Mouse (Mus musculus): Measurements from ENCODE around the gene Ddit4.

Ddit4 gene

DNA sequence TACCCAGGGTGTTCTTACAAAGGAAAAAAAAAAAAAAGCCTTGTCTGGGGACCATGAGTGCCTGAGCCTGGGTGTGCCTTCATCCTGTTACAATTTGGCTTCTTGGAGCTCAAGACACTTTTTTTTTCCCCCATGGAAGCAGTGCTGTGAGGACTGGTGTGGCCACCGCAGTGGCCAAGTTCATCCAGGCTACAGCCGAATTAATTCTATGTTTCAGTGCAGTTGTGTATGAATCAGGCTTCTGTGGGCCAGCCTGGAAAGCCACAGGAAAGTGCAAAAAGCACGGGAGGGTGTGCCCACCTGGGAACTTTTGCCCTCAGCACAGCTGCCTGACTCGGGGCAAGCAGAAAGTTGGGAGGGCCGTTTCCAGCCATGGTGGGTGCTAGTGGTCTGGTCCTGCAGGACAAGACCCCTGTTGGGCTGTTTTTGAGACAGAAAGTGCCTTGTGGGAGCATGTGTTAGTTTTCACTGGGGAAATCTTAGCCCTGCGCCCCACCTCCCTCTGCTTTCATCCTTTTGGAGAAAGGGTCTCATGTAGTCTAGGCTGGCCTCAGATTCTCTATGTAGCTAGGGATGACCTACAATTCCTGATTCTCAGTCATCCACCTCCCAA, 18.9 kb upstream of the Ddit4 start:
- no peak for DNase-seq

- DNase-seq: peak; percentile 94
These were observed 18.3 kb upstream of the Ddit4 start for GRCm38 (mm10) chr10:59969821-59970449.

DNA sequence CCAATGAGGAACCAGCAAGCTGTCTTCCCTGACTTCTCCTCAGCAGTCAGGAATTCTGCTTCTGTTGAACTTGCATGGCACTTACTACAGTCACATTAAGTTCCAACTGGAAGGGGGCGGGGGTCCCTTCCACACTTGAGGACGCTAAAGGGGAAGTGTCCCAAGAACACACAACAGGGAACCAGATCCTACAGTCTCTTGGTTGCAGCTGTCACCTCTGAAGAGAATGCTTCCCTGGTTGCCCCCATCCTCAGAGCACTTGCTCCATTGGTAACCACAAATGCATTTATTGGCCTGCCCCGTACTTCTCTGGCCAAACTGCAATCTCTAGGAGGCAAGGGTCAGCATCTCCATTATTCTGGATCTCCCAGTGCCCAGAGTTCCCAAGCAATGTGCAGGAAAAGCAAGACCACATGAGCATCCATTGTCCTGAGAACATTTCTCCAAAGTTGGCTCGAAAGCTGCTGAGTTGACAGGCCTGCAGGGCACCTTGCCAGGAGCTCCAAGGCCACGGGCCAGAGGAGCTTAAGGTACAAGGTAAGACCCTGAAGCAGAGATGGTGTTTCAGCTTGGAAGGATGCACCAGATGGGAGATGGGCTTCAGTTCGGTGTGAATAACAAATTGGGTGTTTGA, 15.8 kb upstream of the Ddit4 start:
- peak; percentile 47 for DNase-seq

GRCm38 (mm10) chr10:59966743-59967142, 15.1 kb upstream of the Ddit4 start:
- no peak for DNase-seq

DNA sequence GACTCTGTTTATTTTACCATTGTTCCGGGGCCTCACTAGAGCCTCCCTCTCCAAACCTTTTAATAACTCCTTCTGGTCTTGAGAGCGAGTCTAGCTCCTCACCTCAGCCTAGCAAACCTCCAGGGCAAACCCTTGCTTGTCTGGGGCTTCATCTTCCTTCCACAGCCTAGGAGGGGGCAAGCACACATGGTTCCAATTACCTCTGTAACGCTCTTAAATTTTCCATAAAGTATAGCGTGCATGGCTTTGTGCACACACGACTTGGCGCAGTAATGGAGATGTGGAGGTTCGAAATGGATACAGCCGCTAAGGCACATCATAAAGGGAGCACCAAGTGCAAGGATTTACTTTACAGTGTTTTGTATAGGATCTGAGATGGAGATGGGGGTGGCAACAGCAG, 14.2 kb upstream of the Ddit4 start:
- no peak for DNase-seq

DNA sequence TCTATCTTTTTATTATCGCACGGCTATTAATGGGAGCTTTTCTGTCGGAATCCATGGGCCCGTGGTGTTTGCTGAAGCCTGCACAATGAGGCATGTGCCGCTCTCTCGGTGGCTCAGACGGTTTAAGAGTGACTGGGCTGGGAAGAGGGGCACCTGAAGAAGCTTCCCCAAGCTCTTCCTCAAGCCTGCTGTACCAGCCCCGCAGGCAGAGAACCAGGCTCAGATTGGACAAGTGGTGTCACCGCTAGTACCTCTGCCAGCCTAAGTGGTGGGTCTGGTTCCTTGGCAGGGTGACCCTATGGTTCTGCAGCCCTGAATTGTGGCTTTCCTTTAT, 13.7 kb upstream of the Ddit4 start:
- no peak for DNase-seq

DNA sequence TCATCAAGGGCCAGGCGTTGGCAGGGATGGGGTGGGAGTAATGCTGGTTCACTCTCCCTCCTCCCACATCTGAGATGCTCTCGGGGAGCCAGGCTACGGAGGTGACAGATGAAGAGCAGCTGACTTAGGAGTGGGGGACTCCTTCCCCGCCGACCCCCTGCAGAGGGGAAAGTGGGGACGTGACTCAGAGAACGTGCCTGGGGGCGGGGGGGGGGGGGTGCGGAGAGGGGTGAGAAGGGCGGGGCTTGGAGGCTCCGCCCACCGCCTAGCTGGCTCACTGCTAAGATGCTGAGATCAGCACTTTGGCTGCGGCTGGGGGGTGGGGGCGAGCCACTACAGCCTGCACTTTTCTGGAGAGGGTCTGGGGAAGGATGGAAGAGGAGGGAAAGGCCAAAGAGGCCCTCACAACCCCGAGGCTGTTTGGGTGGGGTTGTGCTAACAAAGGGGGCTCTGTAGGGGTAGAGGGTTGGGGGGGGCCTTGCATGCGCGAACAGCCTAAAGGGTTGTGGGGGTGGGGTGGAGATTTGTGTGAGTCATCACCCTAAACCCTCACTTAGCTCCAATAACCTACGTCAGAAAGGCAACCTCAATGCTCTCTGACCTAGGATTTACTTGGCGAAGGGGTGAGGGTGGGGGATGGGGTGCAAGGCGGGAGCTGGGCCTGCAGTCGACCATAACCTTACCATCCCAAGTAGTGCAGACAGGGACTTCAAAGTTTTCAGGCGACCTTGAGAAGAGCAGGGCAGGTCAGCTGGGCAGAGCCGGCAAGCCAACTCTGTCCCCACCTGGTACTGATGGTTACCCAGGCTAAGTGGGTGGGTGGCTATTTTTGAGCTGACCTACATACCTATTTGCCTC, 13.1 kb upstream of the Ddit4 start:
- peak; percentile 13 for DNase-seq

GRCm38 (mm10) chr10:59963609-59964008, 12.0 kb upstream of the Ddit4 start:
- DNase-seq: no peak

DNA sequence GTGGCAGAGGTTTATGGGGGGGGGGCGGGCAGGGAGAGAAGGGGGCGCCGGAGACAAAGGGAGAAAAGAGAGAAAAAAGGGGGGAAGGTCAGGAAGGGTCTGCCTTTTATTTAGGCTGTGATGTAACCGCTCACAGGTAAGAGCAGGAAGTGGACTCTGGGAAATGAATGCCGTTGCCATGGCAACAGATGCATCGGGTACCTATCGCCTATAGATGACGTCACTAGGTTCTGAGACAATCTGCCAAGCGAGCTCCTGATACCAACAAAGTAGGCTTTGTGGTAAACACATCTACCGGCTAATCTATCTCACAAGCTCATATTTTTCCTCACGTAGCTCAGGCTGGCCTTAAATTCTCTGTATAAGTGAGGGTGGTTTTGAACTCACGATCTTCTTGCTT, 7.9 kb upstream of the Ddit4 start:
- no peak for DNase-seq

DNA sequence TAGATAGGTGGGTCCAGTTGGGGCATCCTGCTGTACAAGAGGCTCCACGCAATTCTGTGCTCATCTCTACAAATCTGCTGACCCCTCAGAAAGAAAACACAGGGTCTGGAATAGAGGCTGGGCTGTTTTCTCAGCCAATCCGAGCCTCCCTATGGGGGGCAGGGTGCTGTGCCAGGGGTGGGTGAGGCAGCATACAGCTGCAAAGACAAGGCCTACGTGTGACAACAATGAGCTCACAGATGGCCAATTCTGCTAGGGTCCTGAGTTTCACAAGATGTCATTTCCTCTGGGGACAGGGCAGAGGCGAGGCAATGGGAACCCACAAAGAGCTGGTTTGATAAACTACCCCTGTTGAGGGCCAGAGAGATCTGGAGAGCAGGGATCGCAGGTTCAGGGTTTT, 6.8 kb upstream of the Ddit4 start:
- DNase-seq: no peak

GRCm38 (mm10) chr10:59957171-59958149, 5.8 kb upstream of the Ddit4 start:
- peak; percentile 27 for DNase-seq

DNA sequence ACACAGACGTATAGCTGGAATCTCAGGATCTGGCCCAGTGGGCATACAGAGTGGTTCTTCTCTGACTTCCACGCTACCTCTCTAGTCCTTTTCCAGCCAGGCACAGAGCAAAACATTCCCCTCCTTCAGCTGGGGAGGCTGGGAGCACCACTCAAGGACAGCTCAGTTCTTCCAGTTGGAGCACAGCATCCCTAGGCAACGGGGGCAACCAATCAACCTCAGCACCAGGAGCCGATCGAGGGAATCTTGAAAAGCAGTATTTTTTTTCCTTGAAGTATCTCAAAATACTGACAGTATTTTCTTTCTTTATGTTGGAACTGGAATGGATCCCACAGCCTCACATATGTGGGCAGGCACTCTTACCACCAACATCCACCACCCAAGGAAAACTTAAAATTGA, 5.0 kb upstream of the Ddit4 start:
- no peak for DNase-seq

DNA sequence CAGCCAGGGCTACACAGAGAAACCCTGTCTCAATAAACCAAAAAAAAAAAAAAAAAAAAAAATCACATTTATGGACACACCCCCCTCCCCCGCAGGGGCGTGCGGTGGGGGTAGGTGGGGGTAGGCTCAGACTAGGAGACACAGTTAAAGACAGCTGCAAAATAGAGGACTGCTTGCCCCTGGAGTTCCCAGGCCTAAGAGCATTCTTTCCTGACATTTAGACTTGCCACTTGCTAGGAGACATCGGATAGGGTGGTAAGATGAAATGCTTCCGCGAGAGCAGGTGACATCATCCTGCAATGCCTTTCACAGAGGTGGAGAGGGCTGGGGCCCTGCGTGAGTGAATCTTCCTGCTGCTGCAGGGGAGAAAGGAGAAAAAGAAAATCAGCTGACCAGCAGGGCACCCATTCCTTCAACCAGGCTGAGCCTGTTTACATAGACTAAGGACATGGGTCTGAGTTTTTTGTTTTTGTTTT, 2.0 kb upstream of the Ddit4 start:
- no peak for DNase-seq

- peak; percentile 43 for DNase-seq
These were observed 1.3 kb upstream of the Ddit4 start for GRCm38 (mm10) chr10:59952781-59953563.

GRCm38 (mm10) chr10:59952152-59952780, 632 bp upstream of the Ddit4 start:
- DNase-seq: no peak

GRCm38 (mm10) chr10:59950716-59951191, 880 bp downstream of the Ddit4 start:
- DNase-seq: peak; percentile 91

DNA sequence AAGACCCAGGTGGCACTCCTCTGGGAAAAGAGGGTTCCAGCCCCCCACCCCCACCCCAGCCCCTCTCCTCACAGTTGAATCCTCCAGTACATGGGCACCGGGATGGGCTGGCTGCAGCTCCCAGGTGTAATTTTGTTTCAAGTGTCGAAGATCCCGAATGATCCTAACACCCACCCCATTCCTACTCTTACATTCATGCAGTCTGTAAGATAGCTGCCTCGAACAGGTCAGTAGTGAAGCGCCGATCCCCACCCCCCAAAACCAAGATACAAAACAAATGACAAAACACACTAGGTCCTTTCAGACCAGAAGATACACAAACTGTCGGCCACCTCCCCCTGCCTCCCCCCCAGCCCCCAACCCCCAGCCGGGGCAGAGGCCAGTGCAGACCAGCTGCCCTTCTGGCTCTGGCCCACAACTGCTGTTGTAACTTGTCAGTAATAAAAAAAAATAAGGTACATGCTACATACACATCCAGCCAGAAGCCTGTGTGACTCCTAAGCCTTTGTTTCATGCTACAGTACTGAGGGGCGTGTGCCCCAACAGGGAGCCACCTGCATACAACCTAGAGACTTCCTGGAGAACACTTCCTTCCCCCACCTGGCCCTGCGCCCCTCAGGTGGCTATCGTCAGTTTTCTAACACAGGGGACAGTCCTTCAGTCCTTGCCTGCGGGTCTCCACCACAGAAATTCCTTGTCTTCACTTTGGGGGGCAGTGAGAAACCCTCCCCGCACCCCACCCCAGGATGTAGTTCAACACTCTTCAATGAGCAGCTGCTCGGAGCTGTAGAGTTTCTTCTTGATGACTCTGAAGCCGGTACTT, 1.6 kb downstream of the Ddit4 start:
- DNase-seq: no peak

DNA sequence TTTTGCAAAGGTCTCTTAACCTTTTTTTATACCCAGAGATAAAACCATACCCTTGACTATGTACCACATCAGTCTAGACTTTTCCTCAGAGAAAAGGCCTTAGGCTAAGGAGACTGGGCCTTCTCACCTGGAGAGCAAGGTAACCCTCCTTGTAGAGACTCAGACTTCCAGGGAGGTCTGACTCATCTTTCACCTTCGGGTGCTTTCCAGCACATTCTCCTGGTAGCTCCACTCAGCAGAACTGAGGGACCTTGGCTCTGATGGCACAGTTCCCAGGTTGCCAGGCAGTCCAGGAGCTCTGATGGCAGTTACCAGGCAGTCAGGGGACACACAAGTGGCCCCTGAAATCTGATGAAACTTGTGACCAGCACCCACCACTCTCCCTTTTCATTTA, 2.4 kb downstream of the Ddit4 start:
- DNase-seq: no peak

- peak; percentile 65 for DNase-seq
These were observed 3.0 kb downstream of the Ddit4 start for GRCm38 (mm10) chr10:59948363-59949254.
